Mouse (Mus musculus) spleen, adult 2 months (tissue): ENCODE results near the gene Ccdc50.

Experiments used
- CTCF ChIP-seq: fragments of 200-500 bp; IDR thresholded peaks from 2 replicates; pipeline ENCODE4 v1.5.1; 2011; ENCODE audit warnings: mild to moderate bottlenecking, inconsistent platforms; ENCODE audit not compliant: insufficient read depth, insufficient read length, insufficient replicate concordance; ENCODE audit errors: extremely low read depth
- POLR2A ChIP-seq: fragments of 200-500 bp; IDR thresholded peaks from 2 replicates; pipeline ENCODE4 v1.6.1; 2011; ENCODE audit warnings: low read depth, low read length, inconsistent platforms

- TF ChIP-seq POLR2A (no peak), CTCF (no peak)
Measured at GRCm38 (mm10) chr16:27391845-27392244, 3.2 kb downstream of the Ccdc50 start.
